Mouse (Mus musculus) olfactory bulb, adult 2 months (tissue): ENCODE measurements around the gene Dppa5a.

Experiments
- CTCF ChIP-seq: fragments of 200-500 bp; IDR thresholded peaks from 2 replicates; pipeline ENCODE4 v1.5.1; 2012; ENCODE audit warnings: low read depth, mild to moderate bottlenecking, low read length, moderate library complexity; ENCODE audit not compliant: insufficient read depth
- POLR2A ChIP-seq: fragments of 200-500 bp; IDR thresholded peaks from 2 replicates; pipeline ENCODE4 v1.6.1; 2012; ENCODE audit warnings: mild to moderate bottlenecking, low read depth, low read length, moderate library complexity; ENCODE audit not compliant: insufficient read depth

GRCm38 (mm10) chr9:78372827-78373504 lies 5.0 kb upstream of the Dppa5a start:
- TF ChIP-seq POLR2A = no peak
- no peak for TF ChIP-seq CTCF
